Mouse (Mus musculus) cortical plate, adult 2 months (tissue): ENCODE data around the gene Dmrtc2.

Experiments
- CTCF ChIP-seq: fragments of 200-500 bp; IDR thresholded peaks from 2 replicates; pipeline ENCODE4 v1.5.1; 2011; ENCODE audit warnings: mild to moderate bottlenecking, control low read depth, low read length; ENCODE audit not compliant: insufficient read depth; ENCODE audit errors: extremely low read depth
- POLR2A ChIP-seq: fragments of 200-500 bp; IDR thresholded peaks from 2 replicates; pipeline ENCODE4 v1.6.1; 2011; ENCODE audit warnings: mild to moderate bottlenecking, low read length, control low read depth; ENCODE audit not compliant: insufficient read depth; ENCODE audit errors: extremely low read depth

DNA sequence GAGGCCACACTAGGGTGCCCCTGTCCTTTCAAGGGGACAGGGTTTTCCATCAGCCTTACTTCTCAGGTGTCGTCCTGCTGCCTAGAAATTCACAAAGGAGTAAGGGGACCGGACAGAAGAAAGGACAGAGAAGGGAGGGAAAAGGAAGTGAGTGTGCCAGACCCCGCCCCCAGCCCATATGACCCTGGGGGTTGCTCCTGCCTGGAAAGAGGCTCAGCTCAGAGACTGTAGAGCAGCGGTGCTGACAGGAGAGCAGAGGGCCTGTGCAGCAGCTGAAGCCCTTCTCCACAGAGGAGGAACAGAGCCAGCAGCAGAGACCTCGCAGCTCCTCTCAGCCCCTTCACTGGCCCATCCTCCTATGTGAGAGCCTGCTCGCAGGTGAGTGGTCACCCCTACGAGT, 16.2 kb upstream of the Dmrtc2 start:
- TF ChIP-seq CTCF (no peak), POLR2A (no peak)
